Mouse (Mus musculus) colon, adult 2 months (tissue): ENCODE measurements around the gene BC048671. TPM values are rescaled to one million over a fixed set of nuclear protein-coding genes. Genes with fewer than 3 reads are reported as not detected.

Experiments used
- polyA plus RNA-seq: library from polyadenylated mRNA; depleted of rRNA; stranded (reverse); fragments of >200 nt; gene quantifications from 2 replicates; pipeline ENCODE4 v1.2.3, GENCODE M21; 2012; rRNA removed

BC048671 gene
- polyA plus RNA-seq = not detected in 2 replicates

DNA sequence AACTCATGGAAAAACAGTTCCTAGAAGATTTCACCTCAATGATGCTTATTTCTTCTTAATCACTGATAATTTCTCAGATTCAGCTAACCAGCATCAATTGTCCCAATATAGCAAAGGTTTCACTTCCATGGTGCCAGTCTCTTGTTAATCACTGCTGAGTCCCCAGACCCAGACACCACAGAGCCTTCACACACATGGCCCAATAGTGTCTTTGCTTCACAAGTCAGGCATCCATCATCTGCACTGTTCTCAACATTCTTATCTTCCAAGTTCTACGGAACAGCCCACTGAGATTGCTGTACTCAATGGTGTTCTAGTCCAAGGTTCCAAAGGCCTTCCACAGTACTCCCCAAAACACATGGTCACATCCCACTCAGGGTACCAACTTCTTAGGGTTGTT, at the start of gene BC048671:
TSS of gene BC048671 (plus strand) at position 301 of the 400 bp plus-strand sequence.

GRCm38 (mm10) chr6:90324991-90325390, 24.0 kb downstream of the BC048671 start, which contains the start of gene Chst13:
Chst13 (minus strand) TSS chr6:90325185.

GRCm38 (mm10) chr6:90332561-90333425, 31.8 kb downstream of the BC048671 start, which contains the start of gene Uroc1:
Uroc1 (plus strand) TSS chr6:90333284.

Other genes with a start within 250 kb of the BC048671 start
- not detected in 2 replicates for gene Vmn1r49, start 222.7 kb upstream of the BC048671 start, polyA plus RNA-seq
- gene Vmn1r50, start 199.8 kb upstream of the BC048671 start, polyA plus RNA-seq = not detected in 2 replicates
- not detected in 2 replicates for gene Vmn1r51, start 178.6 kb upstream of the BC048671 start, polyA plus RNA-seq
- not detected in 2 replicates for gene Vmn1r52, start 126.4 kb upstream of the BC048671 start, polyA plus RNA-seq
- gene V1ra8, start 98.4 kb upstream of the BC048671 start, polyA plus RNA-seq = not detected in 2 replicates
- gene Vmn1r53, start 76.8 kb upstream of the BC048671 start, polyA plus RNA-seq = 0.10 TPM in 1 of 2 replicates, not detected in the other
- not detected in 2 replicates for gene Vmn1r54, start 54.9 kb upstream of the BC048671 start, polyA plus RNA-seq
- gene Chst13, start 24.0 kb downstream of the BC048671 start, polyA plus RNA-seq = 0.57 and 1.4 TPM in 2 replicates
- not detected in 2 replicates for gene Uroc1, start 32.1 kb downstream of the BC048671 start, polyA plus RNA-seq
- 29.1 and 35.4 TPM in 2 replicates for gene Zxdc, start 68.3 kb downstream of the BC048671 start, polyA plus RNA-seq
- 0.12 and 0.31 TPM in 2 replicates for gene Cfap100, start 127.6 kb downstream of the BC048671 start, polyA plus RNA-seq
- 9.0 and 9.3 TPM in 2 replicates for gene Klf15, start 161.4 kb downstream of the BC048671 start, polyA plus RNA-seq
- 51.0 and 52.5 TPM in 2 replicates for gene Aldh1l1, start 185.2 kb downstream of the BC048671 start, polyA plus RNA-seq